Mouse (Mus musculus) CH12.LX (cell line): ENCODE measurements around the gene Tex14. TPM values are rescaled to one million over a fixed set of nuclear protein-coding genes. Genes with fewer than 3 reads are reported as not detected.

ENCODE experiments used
- DNase-seq: peaks from one replicate; pipeline ENCODE4 v3.0.0-alpha.2; 2013; ENCODE audit errors: extremely low read depth
- H3K27ac ChIP-seq: 2 replicates; pipeline ENCODE4 v1.5.1; 2012; ENCODE audit warnings: low read depth, mild to moderate bottlenecking, control low read depth, moderate library complexity; ENCODE audit not compliant: insufficient read depth
- H3K27me3 ChIP-seq: replicated peaks from 2 replicates; pipeline ENCODE3; 2012; ENCODE audit warnings: inconsistent platforms
- H3K36me3 ChIP-seq, 2 experiments: replicated peaks in 1 of 2; 2 replicates each; pipeline versions ENCODE3 to v1.6.1; 2012; ENCODE audit warnings: inconsistent platforms in 1 of 2, low read length in 1 of 2, mild to moderate bottlenecking in 1 of 2, mixed read lengths in 1 of 2, moderate library complexity in 1 of 2; ENCODE audit not compliant: control insufficient read depth in 1 of 2, insufficient read depth in 1 of 2
- H3K4me1 ChIP-seq, 2 experiments: 2 replicates each; pipeline ENCODE4 v1.6.1; 2012; ENCODE audit warnings: inconsistent platforms in 1 of 2, moderate library complexity in 1 of 2; ENCODE audit not compliant: insufficient read depth in 2 of 2, control insufficient read depth in 1 of 2
- H3K4me2 ChIP-seq: 2 replicates; pipeline ENCODE4 v1.6.1; 2012; ENCODE audit warnings: low read depth, mild to moderate bottlenecking, control low read depth; ENCODE audit not compliant: poor library complexity, insufficient read depth, severe bottlenecking
- H3K4me3 ChIP-seq, 3 experiments: fragments of 150-350 bp in 1 of 3; sonication (generic) in 1 of 3; replicated peaks in 1 of 3; 2 replicates each; pipeline versions ENCODE3 to v1.5.1; 2011 to 2012; ENCODE audit warnings: low read depth in 2 of 3, low read length in 2 of 3, mild to moderate bottlenecking in 2 of 3, moderate library complexity in 2 of 3, control low read depth in 1 of 3, improper control_type of control experiment in 1 of 3, inconsistent platforms in 1 of 3, mixed read lengths in 1 of 3; ENCODE audit not compliant: poor library complexity in 1 of 3
- H3K79me2 ChIP-seq: replicated peaks from 2 replicates; pipeline ENCODE4 v1.6.1; 2012; ENCODE audit warnings: mild to moderate bottlenecking, moderate library complexity; ENCODE audit not compliant: control insufficient read depth, poor library complexity, insufficient read depth, severe bottlenecking; ENCODE audit errors: extremely low read depth
- H3K9ac ChIP-seq: 2 replicates; pipeline ENCODE4 v1.6.1; 2012; ENCODE audit warnings: low read depth, mild to moderate bottlenecking, control low read depth, moderate library complexity; ENCODE audit not compliant: insufficient read depth
- H3K9me3 ChIP-seq: replicated peaks from 2 replicates; pipeline ENCODE3; 2012; ENCODE audit warnings: low read length, inconsistent platforms, mixed read lengths
- BHLHE40 ChIP-seq: IDR thresholded peaks from 2 replicates; pipeline ENCODE4 v1.6.1; 2011; ENCODE audit warnings: mild to moderate bottlenecking, low read depth, low read length, improper control_type of control experiment
- CHD1 ChIP-seq: IDR thresholded peaks from 2 replicates; pipeline ENCODE4 v1.6.1; 2012; ENCODE audit warnings: low read depth, low read length, improper control_type of control experiment, inconsistent platforms
- CTCF ChIP-seq, 2 experiments: IDR thresholded peaks in 1 of 2; conservative IDR thresholded peaks in 1 of 2; 2 replicates each; pipeline ENCODE4 v1.5.1; 2011 to 2012; ENCODE audit warnings: low read depth in 2 of 2, low read length in 2 of 2, improper control_type of control experiment in 1 of 2, inconsistent platforms in 1 of 2, mild to moderate bottlenecking in 1 of 2, moderate library complexity in 1 of 2
- EP300 ChIP-seq: IDR thresholded peaks from 2 replicates; pipeline ENCODE4 v1.6.1; 2011; ENCODE audit warnings: low read length, improper control_type of control experiment
- GABPA ChIP-seq: IDR thresholded peaks from 2 replicates; pipeline ENCODE4 v1.6.1; 2012; ENCODE audit warnings: low read depth, low read length, improper control_type of control experiment, inconsistent platforms; ENCODE audit not compliant: insufficient replicate concordance
- HCFC1 ChIP-seq: IDR thresholded peaks from 2 replicates; pipeline ENCODE4 v1.6.1; 2012; ENCODE audit warnings: low read depth, mild to moderate bottlenecking, inconsistent platforms, low read length, improper control_type of control experiment
- IRF4 ChIP-seq: IDR thresholded peaks from 2 replicates; pipeline ENCODE4 v1.6.1; 2014; ENCODE audit warnings: low read depth, mild to moderate bottlenecking, inconsistent platforms, low read length, improper control_type of control experiment
- JUND ChIP-seq: conservative IDR thresholded peaks from 2 replicates; pipeline ENCODE4 v1.6.1; 2011; ENCODE audit warnings: low read depth, low read length, improper control_type of control experiment
- MAFK ChIP-seq: IDR thresholded peaks from 2 replicates; pipeline ENCODE4 v1.6.1; 2011; ENCODE audit warnings: low read length, improper control_type of control experiment; ENCODE audit not compliant: insufficient replicate concordance
- MAX ChIP-seq: IDR thresholded peaks from 2 replicates; pipeline ENCODE4 v1.6.1; 2011; ENCODE audit warnings: low read length, improper control_type of control experiment
- MYC ChIP-seq: IDR thresholded peaks from 2 replicates; pipeline ENCODE4 v1.6.1; 2011; ENCODE audit warnings: low read depth, mild to moderate bottlenecking, improper control_type of control experiment, low read length
- NRF1 ChIP-seq: IDR thresholded peaks from 2 replicates; pipeline ENCODE4 v1.6.1; 2014; ENCODE audit warnings: low read depth, mild to moderate bottlenecking, inconsistent platforms, low read length, improper control_type of control experiment, moderate library complexity
- PAX5 ChIP-seq: IDR thresholded peaks from 2 replicates; pipeline ENCODE4 v1.6.1; 2012; ENCODE audit warnings: low read length, inconsistent platforms, mixed read lengths
- POLR2A ChIP-seq: IDR thresholded peaks from 2 replicates; pipeline ENCODE4 v1.6.1; 2011; ENCODE audit warnings: low read depth, mild to moderate bottlenecking, improper control_type of control experiment, low read length
- POLR2AphosphoS2 ChIP-seq: IDR thresholded peaks from 2 replicates; pipeline ENCODE4 v1.6.1; 2011; ENCODE audit warnings: low read depth, low read length, improper control_type of control experiment
- RAD21 ChIP-seq: IDR thresholded peaks from 2 replicates; pipeline ENCODE4 v1.6.1; 2011; ENCODE audit warnings: low read depth, mild to moderate bottlenecking, low read length, improper control_type of control experiment, moderate library complexity
- RCOR1 ChIP-seq: conservative IDR thresholded peaks from 2 replicates; pipeline ENCODE4 v1.6.1; 2012; ENCODE audit warnings: low read depth, mild to moderate bottlenecking, inconsistent platforms, low read length, improper control_type of control experiment
- SIN3A ChIP-seq: IDR thresholded peaks from 2 replicates; pipeline ENCODE4 v1.6.1; 2012; ENCODE audit warnings: low read length, improper control_type of control experiment, inconsistent platforms
- SMC3 ChIP-seq: IDR thresholded peaks from 2 replicates; pipeline ENCODE4 v1.6.1; 2011; ENCODE audit warnings: low read depth, low read length, improper control_type of control experiment
- TCF12 ChIP-seq: IDR thresholded peaks from 2 replicates; pipeline ENCODE4 v1.6.1; 2014; ENCODE audit warnings: low read depth, mild to moderate bottlenecking, inconsistent platforms, low read length, improper control_type of control experiment
- USF2 ChIP-seq: conservative IDR thresholded peaks from 2 replicates; pipeline ENCODE4 v1.6.1; 2011; ENCODE audit warnings: low read depth, low read length, improper control_type of control experiment
- ZC3H11A ChIP-seq: IDR thresholded peaks from 2 replicates; pipeline ENCODE4 v1.6.1; 2012; ENCODE audit warnings: low read depth, mild to moderate bottlenecking, inconsistent platforms, low read length, improper control_type of control experiment
- ZMIZ1 ChIP-seq: IDR thresholded peaks from 2 replicates; pipeline ENCODE4 v1.6.1; 2012; ENCODE audit warnings: low read depth, mild to moderate bottlenecking, inconsistent platforms, low read length, improper control_type of control experiment
- dilution Hi-C: fragments of 300-500 bp; cut with MboI; formaldehyde crosslinking; loops from 2 replicates; pipeline ENCODE4 v1.14.3; 2020; ENCODE audit warnings: low sequenced_read_pairs; ENCODE audit not compliant: extremely low pct_unique_long_range_greater_than_20kb, extremely low pct_ligation_motif_present
- in situ Hi-C: fragments of 300-500 bp; cut with MboI; formaldehyde crosslinking; loops from 3 replicates; pipeline ENCODE4 v1.14.3; 2019; ENCODE audit warnings: low sequenced_read_pairs, low pct_ligation_motif_present, low pct_unique_long_range_greater_than_20kb, mixed read lengths
- polyA plus RNA-seq: library from polyadenylated mRNA; unstranded; fragments of >175 nt; gene quantifications from 2 replicates; pipeline ENCODE4 v1.2.1, GENCODE M21; 2012; ENCODE audit warnings: low read depth; ENCODE audit not compliant: insufficient read length
- total RNA-seq, 2 experiments: library from RNA; depleted of rRNA; stranded (reverse); fragments of 300-350 nt in 1 of 2; fragments of >200 nt in 1 of 2; gene quantifications; 2 replicates each; pipeline ENCODE4 v1.2.3; 2012 to 2014

Gene Tex14
- total and polyA plus RNA-seq, 3 experiments: 1.3 to 2.1 (median 1.4) TPM

DNA sequence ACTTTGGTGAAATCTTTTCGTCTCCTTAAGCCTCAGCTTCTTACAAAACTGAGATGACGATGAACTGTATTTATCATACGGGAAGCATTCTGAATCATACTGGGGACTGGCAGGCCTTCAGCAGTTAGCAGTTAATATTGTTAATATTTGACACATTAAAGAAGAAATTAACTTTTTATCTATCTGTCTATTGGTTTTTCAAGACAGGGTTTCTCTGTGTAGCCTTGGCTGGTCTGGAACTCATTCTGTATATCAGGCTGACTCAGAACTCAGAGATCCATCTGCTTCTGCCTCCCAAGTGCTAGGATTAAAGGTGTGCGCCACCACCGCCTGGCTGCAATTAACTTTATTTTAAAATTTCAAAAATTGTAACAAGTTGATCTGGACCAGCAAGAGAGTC is 50.7 kb downstream of the Tex14 start:
- no peak overlapping the region for H3K4me3 ChIP-seq
- no peaks in the 10 kb centered on the region for H3K79me2 ChIP-seq
- H3K27ac ChIP-seq: no peak overlapping the region
- H3K9me3 ChIP-seq: peaks cover 3% of the 10 kb centered on the region
- TF ChIP-seq POLR2A: no peak
- no peak for TF ChIP-seq NRF1
- TF ChIP-seq MYC: no peak
- no peak for TF ChIP-seq IRF4
- no peak for TF ChIP-seq USF2
- TF ChIP-seq ZMIZ1: no peak
- TF ChIP-seq SIN3A: no peak
- no peak for TF ChIP-seq GABPA
- TF ChIP-seq MAX: no peak
- TF ChIP-seq HCFC1: no peak
- TF ChIP-seq MAFK: no peak
- TF ChIP-seq CTCF (conservative IDR thresholded peaks at IDR 0.05 in 1 of 2, IDR thresholded peaks at IDR 0.05 in 1 of 2; ENCODE audit: low read depth in 2 of 2, low read length in 2 of 2): no peak
- TF ChIP-seq ZC3H11A: no peak
- TF ChIP-seq RAD21: no peak
- no peak for TF ChIP-seq CHD1
- TF ChIP-seq, all 38 proteins: peak for 0
- DNase-seq: no peak
- in situ Hi-C loops (no loop called here), dilution Hi-C loops (no loop called here)
- Histone ChIP-seq H3K4me1 (peaks cover 12 to 30% of the 10 kb centered on the region in 2 experiments; a peak in 3 of 4 replicates), H3K36me3 (no peaks in the 10 kb centered on the region), H3K27me3 (no peaks in the 10 kb centered on the region), H3K4me2 (no peak overlapping the region), H3K9ac (no peak overlapping the region)

DNA sequence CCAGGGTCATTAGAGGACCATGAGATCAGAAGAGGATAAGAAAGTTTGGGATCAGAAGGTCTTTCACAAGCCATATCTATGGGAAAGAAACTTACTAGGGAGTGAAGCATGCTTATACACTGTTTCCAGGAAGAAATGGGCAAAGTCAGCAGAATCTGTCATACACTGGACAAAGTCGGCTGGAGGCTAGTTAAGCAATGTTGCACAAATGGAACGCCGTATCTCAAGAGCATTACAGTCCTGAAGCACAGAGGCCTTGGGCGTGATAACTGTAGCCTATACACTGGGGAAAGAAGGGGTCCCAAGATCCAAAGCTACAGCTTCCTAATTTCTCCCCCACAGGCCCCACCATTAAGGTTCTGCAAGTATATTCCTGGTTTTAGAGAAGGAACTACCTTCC is 51.1 kb downstream of the Tex14 start:
- no peak overlapping the region for H3K9ac ChIP-seq

DNA sequence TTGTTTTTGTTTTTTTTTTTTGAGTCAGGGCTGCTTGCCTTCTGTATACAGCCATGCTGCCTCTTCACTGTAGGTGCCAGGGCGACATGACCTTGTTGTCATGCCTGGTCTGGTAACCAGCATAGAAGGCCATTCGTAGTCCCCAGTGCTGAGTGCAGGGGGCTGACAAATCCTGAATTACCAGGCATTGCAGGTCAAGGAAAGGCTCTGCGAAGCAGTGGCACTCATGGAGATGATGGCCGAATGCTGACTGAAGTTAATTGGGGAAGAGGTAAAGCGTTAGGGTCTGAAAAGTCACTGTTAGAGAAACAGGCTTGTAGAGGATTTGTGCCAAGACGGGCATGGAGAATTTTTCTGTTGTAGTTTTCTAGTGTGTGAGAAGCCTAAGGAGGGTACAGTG is 55.7 kb downstream of the Tex14 start:
- TF ChIP-seq ZMIZ1: no peak
- TF ChIP-seq TCF12: no peak
- no peak for TF ChIP-seq RCOR1
- no peak for TF ChIP-seq EP300
- no peak for TF ChIP-seq POLR2AphosphoS2
- no peak for TF ChIP-seq BHLHE40
- TF ChIP-seq MYC: no peak
- TF ChIP-seq PAX5: no peak
- TF ChIP-seq CTCF (conservative IDR thresholded peaks at IDR 0.05 in 1 of 2, IDR thresholded peaks at IDR 0.05 in 1 of 2; ENCODE audit: low read depth in 2 of 2, low read length in 2 of 2): no peak
- Histone ChIP-seq H3K4me1 (peaks cover 0 to 31% of the 10 kb centered on the region in 2 experiments; a peak in 2 of 4 replicates), H3K27me3 (no peaks in the 10 kb centered on the region), H3K79me2 (no peaks in the 10 kb centered on the region), H3K9ac (no peak overlapping the region), H3K27ac (no peak overlapping the region), H3K9me3 (peaks cover 3% of the 10 kb centered on the region), H3K4me2 (no peak overlapping the region), H3K36me3 (no peaks in the 10 kb centered on the region), H3K4me3 (no peak overlapping the region)
- in situ Hi-C loops (loop anchor here (5.0 kb wide), 1 partner anchor 33 kb away; no protein-coding TSS in a partner anchor), dilution Hi-C loops (no loop called here)
- no peak for DNase-seq

More for the DNA sequence above, 51.1 kb downstream of the Tex14 start:
- no peaks in the 10 kb centered on the region for H3K36me3 ChIP-seq
- H3K4me1 ChIP-seq: peaks cover 12 to 34% of the 10 kb centered on the region in 2 experiments; a peak in 3 of 4 replicates
- H3K79me2 ChIP-seq: no peaks in the 10 kb centered on the region
- H3K27me3 ChIP-seq: no peaks in the 10 kb centered on the region
- H3K4me3 ChIP-seq: no peak overlapping the region
- H3K9me3 ChIP-seq: peaks cover 3% of the 10 kb centered on the region
- in situ Hi-C loops: no loop called here
- H3K4me2 ChIP-seq: no peak overlapping the region
- DNase-seq: no peak
- TF ChIP-seq POLR2A: no peak
- no peak for TF ChIP-seq SMC3
- TF ChIP-seq ZC3H11A: no peak
- no peak for TF ChIP-seq EP300
- no peak for TF ChIP-seq JUND
- dilution Hi-C loops: no loop called here
- H3K27ac ChIP-seq: no peak overlapping the region
